Mouse (Mus musculus) myocyte (in vitro differentiated cells): ENCODE measurements around the gene Ranbp2.

ENCODE experiments used
- E2F4 ChIP-seq: IDR thresholded peaks from one replicate; pipeline ENCODE4 v1.6.1; 2011; ENCODE audit warnings: mild to moderate bottlenecking, control low read depth, moderate library complexity; ENCODE audit not compliant: insufficient read depth
- MAX ChIP-seq: IDR thresholded peaks from one replicate; pipeline ENCODE4 v1.6.1; 2011; ENCODE audit warnings: low read depth, mild to moderate bottlenecking, control low read depth
- MYOD1 ChIP-seq, 3 experiments: IDR thresholded peaks; one replicate each; pipeline ENCODE4 v1.6.1; 2011; ENCODE audit warnings: control low read depth in 2 of 3, low read depth in 2 of 3, mild to moderate bottlenecking in 2 of 3, moderate library complexity in 1 of 3; ENCODE audit not compliant: insufficient read length in 2 of 3, control insufficient read depth in 1 of 3
- MYOG ChIP-seq, 3 experiments: IDR thresholded peaks; one replicate each; pipeline ENCODE4 v1.6.1; 2011; ENCODE audit warnings: control low read depth in 2 of 3, low read depth in 2 of 3, mild to moderate bottlenecking in 2 of 3; ENCODE audit not compliant: insufficient read length in 2 of 3, control insufficient read depth in 1 of 3, insufficient read depth in 1 of 3
- POLR2A ChIP-seq: IDR thresholded peaks from one replicate; pipeline ENCODE4 v1.6.1; 2011; ENCODE audit warnings: low read depth, mild to moderate bottlenecking, control low read depth, moderate library complexity; ENCODE audit not compliant: insufficient read length
- POLR2AphosphoS2 ChIP-seq: IDR thresholded peaks from one replicate; pipeline ENCODE4 v1.6.1; 2011; ENCODE audit warnings: low read depth, control low read depth; ENCODE audit not compliant: insufficient read length
- SRF ChIP-seq: IDR thresholded peaks from one replicate; pipeline ENCODE4 v1.6.1; 2011; ENCODE audit warnings: low read depth; ENCODE audit not compliant: control insufficient read depth, insufficient read length
- TCF12 ChIP-seq: IDR thresholded peaks from one replicate; pipeline ENCODE4 v1.6.1; 2011; ENCODE audit warnings: mild to moderate bottlenecking, control low read depth; ENCODE audit not compliant: poor library complexity, insufficient read depth, severe bottlenecking
- USF1 ChIP-seq: IDR thresholded peaks from one replicate; pipeline ENCODE4 v1.6.1; 2011; ENCODE audit warnings: low read depth, mild to moderate bottlenecking, control low read depth, moderate library complexity

DNA sequence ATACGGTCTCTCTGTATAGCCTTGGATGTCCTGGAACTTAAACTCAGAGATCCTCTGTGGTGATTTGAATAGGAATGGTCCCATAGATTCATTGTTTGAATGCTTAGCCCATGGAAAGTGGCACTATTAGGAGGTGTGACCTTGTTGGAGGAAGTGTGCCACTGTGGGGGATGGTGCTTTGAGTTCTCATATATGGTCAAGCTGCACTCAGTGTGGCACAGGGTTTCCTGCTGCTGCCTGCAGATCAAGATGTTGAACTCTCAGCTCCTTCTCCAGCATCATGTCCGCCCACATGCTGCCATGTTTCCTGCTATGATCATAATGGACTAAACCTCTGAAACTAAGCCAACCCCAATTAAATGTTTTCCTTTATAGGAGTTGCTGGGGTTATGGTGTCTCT, 18.8 kb upstream of the Ranbp2 start:
- no peak for TF ChIP-seq POLR2A
- TF ChIP-seq USF1 = no peak
- TF ChIP-seq E2F4 = no peak
- no peak for TF ChIP-seq MAX
- no peak for TF ChIP-seq TCF12
- no peak for TF ChIP-seq MYOD1 (IDR thresholded peaks at IDR 0.05; ENCODE audit: control insufficient read depth in 1 of 3, insufficient read length in 2 of 3, low read depth in 2 of 3)
- TF ChIP-seq POLR2AphosphoS2 = peak; percentile 46
- TF ChIP-seq MYOG (IDR thresholded peaks at IDR 0.05; ENCODE audit: control insufficient read depth in 1 of 3, insufficient read depth in 1 of 3, insufficient read length in 2 of 3, low read depth in 2 of 3) = no peak
- no peak for TF ChIP-seq SRF
